Mouse (Mus musculus) kidney, adult 2 months (tissue): ENCODE results near the gene Gm47841. TPM values are rescaled to one million over a fixed set of nuclear protein-coding genes. Genes with fewer than 3 reads are reported as not detected.

Experiments
- DNase-seq: peaks from one replicate; pipeline ENCODE4 v3.0.0; 2021
- H3K27ac ChIP-seq: fragments of 200-500 bp; 2 replicates; pipeline ENCODE4 v1.5.1; 2012; ENCODE audit warnings: low read depth, low read length, control low read depth, inconsistent platforms; ENCODE audit not compliant: insufficient read depth
- H3K27me3 ChIP-seq: fragments of 200-500 bp; replicated peaks from 2 replicates; pipeline ENCODE4 v1.6.1; 2012; ENCODE audit warnings: mild to moderate bottlenecking, moderate library complexity, low read length, inconsistent platforms; ENCODE audit not compliant: control insufficient read depth, insufficient read depth
- H3K36me3 ChIP-seq: fragments of 200-500 bp; 2 replicates; pipeline ENCODE4 v1.6.1; 2012; ENCODE audit warnings: mild to moderate bottlenecking, moderate library complexity, low read length, inconsistent platforms; ENCODE audit not compliant: control insufficient read depth, insufficient read depth
- H3K4me1 ChIP-seq: fragments of 200-500 bp; 2 replicates; pipeline ENCODE4 v1.6.1; 2011; ENCODE audit warnings: low read length; ENCODE audit not compliant: control insufficient read depth, insufficient read depth
- H3K4me3 ChIP-seq: fragments of 200-500 bp; 2 replicates; pipeline ENCODE4 v1.5.1; 2011; ENCODE audit warnings: mild to moderate bottlenecking, low read depth, low read length, control low read depth; ENCODE audit not compliant: insufficient read depth
- CTCF ChIP-seq: fragments of 200-500 bp; conservative IDR thresholded peaks from 2 replicates; pipeline ENCODE4 v1.5.1; 2011; ENCODE audit warnings: low read depth, mild to moderate bottlenecking, control low read depth, low read length, moderate library complexity, mixed read lengths; ENCODE audit not compliant: insufficient read depth, insufficient read length
- POLR2A ChIP-seq: fragments of 200-500 bp; IDR thresholded peaks from one replicate; pipeline ENCODE4 v1.6.1; 2011; ENCODE audit warnings: low read depth, low read length, control low read depth
- WGBS: fragments of 180-500 bp; shearing (Covaris S2); methylation state at CpG from one replicate; pipeline ENCODE4 v1.1.7; 2018; 5-methylcytosine and 5-hydroxymethylcytosine counted together
- polyA plus RNA-seq: library from polyadenylated mRNA; depleted of rRNA; stranded (reverse); fragments of >200 nt; gene quantifications from 2 replicates; pipeline ENCODE4 v1.2.3, GENCODE M21; 2012

Gene Gm47841
- polyA plus RNA-seq, 1 experiment: not detected

- H3K27ac ChIP-seq: no peak overlapping the region
- 92% methylated on average over 4 of the region's 4 CpGs for WGBS
- TF ChIP-seq POLR2A (no peak), CTCF (no peak)
- H3K4me3 ChIP-seq: no peak overlapping the region
- DNase-seq: no peak
- H3K4me1 ChIP-seq: no peaks in the 10 kb centered on the region
- H3K36me3 ChIP-seq: no peaks in the 10 kb centered on the region
- no peaks in the 10 kb centered on the region for H3K27me3 ChIP-seq
Measured at GRCm38 (mm10) chr15:101088291-101088690, 41.1 kb upstream of the Gm47841 start.

- 33% methylated on average over 3 of the region's 3 CpGs for WGBS
- DNase-seq: peak; percentile 84
- H3K27me3 ChIP-seq: no peaks in the 10 kb centered on the region
Measured at GRCm38 (mm10) chr15:101086956-101087355, 39.8 kb upstream of the Gm47841 start.

GRCm38 (mm10) chr15:101086451-101086850 is 39.3 kb upstream of the Gm47841 start:
- Histone ChIP-seq H3K36me3 (no peaks in the 10 kb centered on the region), H3K4me3 (no peak overlapping the region), H3K27ac (peak overlapping the region; percentile 27; the same call in 1 of the 2 replicates), H3K4me1 (no peaks in the 10 kb centered on the region), H3K27me3 (no peaks in the 10 kb centered on the region)
- no peak for DNase-seq
- no peak for TF ChIP-seq CTCF
- no peak for TF ChIP-seq POLR2A
- WGBS: 64% methylated on average over 9 of the region's 9 CpGs

More at GRCm38 (mm10) chr15:101086956-101087355, 39.8 kb upstream of the Gm47841 start:
- no peaks in the 10 kb centered on the region for H3K4me1 ChIP-seq
- no peak overlapping the region for H3K4me3 ChIP-seq
- TF ChIP-seq POLR2A (no peak), CTCF (no peak)
- no peaks in the 10 kb centered on the region for H3K36me3 ChIP-seq
- peak overlapping the region; percentile 27; the same call in 1 of the 2 replicates for H3K27ac ChIP-seq

- no peak for DNase-seq
- H3K27me3 ChIP-seq: no peaks in the 10 kb centered on the region
- TF ChIP-seq CTCF (no peak), POLR2A (no peak)
- no peak overlapping the region for H3K27ac ChIP-seq
- H3K4me3 ChIP-seq: no peak overlapping the region
- H3K4me1 ChIP-seq: no peaks in the 10 kb centered on the region
- H3K36me3 ChIP-seq: no peaks in the 10 kb centered on the region
- WGBS: 72% methylated on average over 10 of the region's 10 CpGs
Measured at GRCm38 (mm10) chr15:101084499-101084898, 37.3 kb upstream of the Gm47841 start.

- no peak for TF ChIP-seq POLR2A
- TF ChIP-seq CTCF: no peak
- DNase-seq: no peak
- no peak overlapping the region for H3K4me3 ChIP-seq
- whole genome bisulfite sequencing: 52% methylated on average over 4 of the region's 4 CpGs
- H3K36me3 ChIP-seq: no peaks in the 10 kb centered on the region
- H3K27me3 ChIP-seq: no peaks in the 10 kb centered on the region
- no peak overlapping the region for H3K27ac ChIP-seq
- 0 out of 2 replicates have a peak, but pooled peaks cover 4% of the 10 kb centered on the region for H3K4me1 ChIP-seq
Measured at GRCm38 (mm10) chr15:101082236-101082635, 35.0 kb upstream of the Gm47841 start.

GRCm38 (mm10) chr15:101081035-101081548 is 33.9 kb upstream of the Gm47841 start:
- no peak overlapping the region for H3K4me3 ChIP-seq
- H3K27me3 ChIP-seq: no peaks in the 10 kb centered on the region
- no peak for TF ChIP-seq CTCF
- TF ChIP-seq POLR2A: no peak
- H3K27ac ChIP-seq: no peak overlapping the region
- WGBS: 76% methylated on average over 7 of the region's 7 CpGs
- peaks cover 9% of the 10 kb centered on the region for H3K4me1 ChIP-seq
- no peak for DNase-seq
- H3K36me3 ChIP-seq: no peaks in the 10 kb centered on the region

GRCm38 (mm10) chr15:101080031-101080520 is 32.9 kb upstream of the Gm47841 start:
- Histone ChIP-seq H3K4me1 (peaks cover 18% of the 10 kb centered on the region), H3K27me3 (no peaks in the 10 kb centered on the region), H3K4me3 (no peak overlapping the region), H3K36me3 (no peaks in the 10 kb centered on the region), H3K27ac (no peak overlapping the region)
- 84% methylated on average over 9 of the region's 9 CpGs for WGBS
- DNase-seq: no peak
- TF ChIP-seq CTCF (no peak), POLR2A (no peak)
